Mouse (Mus musculus): ENCODE results near the gene Slc23a4.

DNA sequence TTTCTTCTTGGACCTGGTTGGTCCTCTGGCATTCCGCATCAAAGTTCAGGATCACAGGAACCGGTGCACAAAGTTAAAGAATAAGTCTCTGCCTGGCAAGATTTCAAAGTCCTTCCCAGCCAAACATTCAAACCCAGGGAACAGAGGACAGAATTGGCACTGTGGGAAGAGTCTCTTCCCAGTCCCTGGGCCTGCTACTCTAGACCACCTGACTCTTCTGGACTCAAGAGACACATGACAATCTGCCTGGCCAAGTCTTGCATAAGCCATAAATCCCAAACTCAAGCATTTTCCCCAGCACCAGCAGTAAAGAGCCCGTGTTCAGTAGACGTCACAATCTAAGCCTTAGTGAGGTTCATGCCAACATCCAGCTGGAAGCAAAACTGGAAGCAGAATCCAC is 81.5 kb downstream of the Slc23a4 start:
- TF ChIP-seq CTCF (IDR thresholded peaks at IDR 0.05; ENCODE audit: insufficient read depth, low read depth, low read length) (no peak), POLR2A (IDR thresholded peaks at IDR 0.05; ENCODE audit: insufficient read depth, low read depth, low read length) (no peak)

All from olfactory bulb, adult 2 months (tissue).